Mouse (Mus musculus): ENCODE measurements around the gene Dmbx1. TPM values are rescaled to one million over a fixed set of nuclear protein-coding genes. Genes with fewer than 3 reads are reported as not detected.

Gene Dmbx1
- total and polyA plus RNA-seq, 2 experiments from 2014 or later, result not detected

- Histone ChIP-seq H3K9me3 (replicated peaks; ENCODE audit: control insufficient read depth, low read length) (no peaks in the 10 kb centered on the region), H3K4me2 (ENCODE audit: low read depth, low read length) (no peak overlapping the region), H3K9ac (replicated peaks; ENCODE audit: low read depth, low read length) (no peak overlapping the region), H3K27me3 (ENCODE audit: control insufficient read depth, insufficient read depth, low read length) (peaks cover 82% of the 10 kb centered on the region), H3K36me3 (replicated peaks; ENCODE audit: control insufficient read depth, insufficient read depth, low read length) (no peaks in the 10 kb centered on the region), H3K4me1 (ENCODE audit: control insufficient read depth, insufficient read depth) (no peaks in the 10 kb centered on the region), H3K4me3 (ENCODE audit: low read depth, low read length) (no peak overlapping the region), H3K27ac (ENCODE audit: low read depth) (no peak overlapping the region)
- TF ChIP-seq EP300 (IDR thresholded peaks at IDR 0.05; ENCODE audit: low read depth) (no peak), CTCF (IDR thresholded peaks at IDR 0.05; ENCODE audit: low read depth) (no peak)
- no peak for DNase-seq (ENCODE audit: low spot score)
- 26% methylated on average over 6 of the region's 6 CpGs for WGBS
- ATAC-seq (ENCODE audit: insufficient read depth, low read depth), result no peak
Observed at GRCm38 (mm10) chr4:115963751-115964150, 24.0 kb upstream of the Dmbx1 start.

- no peak for DNase-seq (ENCODE audit: low spot score)
- Histone ChIP-seq H3K27me3 (ENCODE audit: control insufficient read depth, insufficient read depth, low read length) (peaks cover 73% of the 10 kb centered on the region), H3K27ac (ENCODE audit: low read depth) (no peak overlapping the region), H3K4me1 (ENCODE audit: control insufficient read depth, insufficient read depth) (no peaks in the 10 kb centered on the region), H3K9ac (replicated peaks; ENCODE audit: low read depth, low read length) (peak overlapping the region; percentile 22; the same call in 1 of the 2 replicates), H3K4me2 (ENCODE audit: low read depth, low read length) (peak overlapping the region; percentile 97), H3K9me3 (replicated peaks; ENCODE audit: control insufficient read depth, low read length) (no peaks in the 10 kb centered on the region), H3K36me3 (replicated peaks; ENCODE audit: control insufficient read depth, insufficient read depth, low read length) (no peaks in the 10 kb centered on the region), H3K4me3 (ENCODE audit: low read depth, low read length) (peak overlapping the region; percentile 67)
- TF ChIP-seq EP300 (IDR thresholded peaks at IDR 0.05; ENCODE audit: low read depth) (no peak), CTCF (IDR thresholded peaks at IDR 0.05; ENCODE audit: low read depth) (no peak)
- peak; percentile 47 for ATAC-seq (ENCODE audit: insufficient read depth, low read depth)
- 1% methylated on average over 78 of the region's 79 CpGs for WGBS
Observed at GRCm38 (mm10) chr4:115962671-115963412, 23.1 kb upstream of the Dmbx1 start.

- Histone ChIP-seq H3K4me3 (ENCODE audit: low read depth, low read length) (peak overlapping the region; percentile 67; the same call in 1 of the 2 replicates), H3K27me3 (ENCODE audit: control insufficient read depth, insufficient read depth, low read length) (peaks cover 72% of the 10 kb centered on the region), H3K4me2 (ENCODE audit: low read depth, low read length) (no peak overlapping the region), H3K36me3 (replicated peaks; ENCODE audit: control insufficient read depth, insufficient read depth, low read length) (no peaks in the 10 kb centered on the region), H3K4me1 (ENCODE audit: control insufficient read depth, insufficient read depth) (no peaks in the 10 kb centered on the region), H3K9me3 (replicated peaks; ENCODE audit: control insufficient read depth, low read length) (no peaks in the 10 kb centered on the region), H3K27ac (ENCODE audit: low read depth) (no peak overlapping the region), H3K9ac (replicated peaks; ENCODE audit: low read depth, low read length) (no peak overlapping the region)
- TF ChIP-seq EP300 (IDR thresholded peaks at IDR 0.05; ENCODE audit: low read depth) (no peak), CTCF (IDR thresholded peaks at IDR 0.05; ENCODE audit: low read depth) (no peak)
- no peak for ATAC-seq (ENCODE audit: insufficient read depth, low read depth)
- WGBS, result 17% methylated on average over 7 of the region's 7 CpGs
- no peak for DNase-seq (ENCODE audit: low spot score)
Observed at GRCm38 (mm10) chr4:115961991-115962390, 22.3 kb upstream of the Dmbx1 start.

- no peaks in the 10 kb centered on the region for H3K4me1 ChIP-seq (ENCODE audit: control insufficient read depth, insufficient read depth)
- H3K27me3 ChIP-seq (ENCODE audit: control insufficient read depth, insufficient read depth, low read length), result peaks cover 76% of the 10 kb centered on the region
- no peak overlapping the region for H3K9ac ChIP-seq (replicated peaks; ENCODE audit: low read depth, low read length)
- DNase-seq (ENCODE audit: low spot score) (no peak), ATAC-seq (ENCODE audit: insufficient read depth, low read depth) (no peak)
- H3K36me3 ChIP-seq (replicated peaks; ENCODE audit: control insufficient read depth, insufficient read depth, low read length), result no peaks in the 10 kb centered on the region
- TF ChIP-seq EP300 (IDR thresholded peaks at IDR 0.05; ENCODE audit: low read depth), result no peak
- no peak for TF ChIP-seq CTCF (IDR thresholded peaks at IDR 0.05; ENCODE audit: low read depth)
- no peak overlapping the region for H3K4me3 ChIP-seq (ENCODE audit: low read depth, low read length)
- no peak overlapping the region for H3K4me2 ChIP-seq (ENCODE audit: low read depth, low read length)
- H3K9me3 ChIP-seq (replicated peaks; ENCODE audit: control insufficient read depth, low read length), result no peaks in the 10 kb centered on the region
- no peak overlapping the region for H3K27ac ChIP-seq (ENCODE audit: low read depth)
Observed at GRCm38 (mm10) chr4:115959546-115959945, 19.8 kb upstream of the Dmbx1 start.

- Histone ChIP-seq H3K27ac (ENCODE audit: low read depth) (no peak overlapping the region), H3K4me2 (ENCODE audit: low read depth, low read length) (no peak overlapping the region), H3K4me1 (ENCODE audit: control insufficient read depth, insufficient read depth) (no peaks in the 10 kb centered on the region), H3K9ac (replicated peaks; ENCODE audit: low read depth, low read length) (no peak overlapping the region), H3K27me3 (ENCODE audit: control insufficient read depth, insufficient read depth, low read length) (peaks cover 75% of the 10 kb centered on the region), H3K36me3 (replicated peaks; ENCODE audit: control insufficient read depth, insufficient read depth, low read length) (no peaks in the 10 kb centered on the region), H3K4me3 (ENCODE audit: low read depth, low read length) (no peak overlapping the region), H3K9me3 (replicated peaks; ENCODE audit: control insufficient read depth, low read length) (no peaks in the 10 kb centered on the region)
- no peak for TF ChIP-seq EP300 (IDR thresholded peaks at IDR 0.05; ENCODE audit: low read depth)
- no peak for TF ChIP-seq CTCF (IDR thresholded peaks at IDR 0.05; ENCODE audit: low read depth)
- DNase-seq (ENCODE audit: low spot score) (no peak), ATAC-seq (ENCODE audit: insufficient read depth, low read depth) (no peak)
- 6% methylated on average over 3 of the region's 3 CpGs for WGBS
Observed at GRCm38 (mm10) chr4:115955494-115955775, 15.7 kb upstream of the Dmbx1 start.

Data from heart, postnatal 0 days (tissue).